Mouse (Mus musculus) A20 (cell line): Measurements from ENCODE around the gene Olfr1178.
A peak's percentile ranks its signal among the peaks of the same experiment; 100 is the strongest.

Experiments
- DNase-seq: peaks from one replicate; pipeline ENCODE4 v3.0.0-alpha.2; 2011; ENCODE audit warnings: low read depth, low spot score

Gene Olfr1178

DNA sequence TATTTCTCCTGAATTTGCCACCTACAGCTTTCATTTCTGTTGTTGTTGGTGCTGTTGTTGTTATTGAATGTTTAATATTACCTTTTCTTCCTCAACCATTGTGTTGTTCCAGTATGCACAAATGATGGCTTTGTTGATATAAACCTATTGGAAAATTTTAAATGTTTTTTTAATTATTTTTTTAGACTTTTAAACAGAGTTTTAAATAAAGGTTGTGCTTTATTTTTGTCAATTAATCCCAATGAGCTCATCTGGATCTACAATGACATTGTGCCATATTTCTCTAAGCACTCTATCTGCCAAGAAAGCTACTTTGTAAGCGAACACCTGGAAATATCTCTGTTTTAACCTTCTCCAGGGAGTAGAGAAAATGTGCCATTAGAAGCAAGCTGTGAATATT is at the start of gene Olfr1178:
Olfr1178 (plus strand) TSS at position 301 of the 400 bp plus-strand sequence.
- DNase-seq, result no peak

DNA sequence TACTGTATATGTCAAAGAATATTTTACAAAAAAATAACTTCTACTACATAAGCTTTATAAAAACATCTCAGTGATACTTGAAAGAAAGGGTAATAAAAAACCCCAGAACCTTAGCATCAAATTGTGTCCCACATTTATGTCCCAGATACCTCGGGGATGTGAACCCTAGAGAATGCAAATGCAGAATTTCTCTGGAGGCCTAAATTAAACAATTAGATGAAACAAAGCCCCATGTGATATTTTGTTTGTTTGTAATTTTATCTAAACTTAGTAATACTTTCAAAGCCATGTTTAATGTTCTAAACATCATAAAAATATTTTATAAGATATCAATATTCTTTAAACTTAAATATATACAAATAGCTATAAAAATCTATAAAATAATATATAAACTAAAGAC is 40.5 kb upstream of the Olfr1178 start, which contains the start of gene Olfr1177-ps:
Olfr1177-ps (minus strand) TSS at position 101 of the 400 bp plus-strand sequence.
- no peak for DNase-seq

DNA sequence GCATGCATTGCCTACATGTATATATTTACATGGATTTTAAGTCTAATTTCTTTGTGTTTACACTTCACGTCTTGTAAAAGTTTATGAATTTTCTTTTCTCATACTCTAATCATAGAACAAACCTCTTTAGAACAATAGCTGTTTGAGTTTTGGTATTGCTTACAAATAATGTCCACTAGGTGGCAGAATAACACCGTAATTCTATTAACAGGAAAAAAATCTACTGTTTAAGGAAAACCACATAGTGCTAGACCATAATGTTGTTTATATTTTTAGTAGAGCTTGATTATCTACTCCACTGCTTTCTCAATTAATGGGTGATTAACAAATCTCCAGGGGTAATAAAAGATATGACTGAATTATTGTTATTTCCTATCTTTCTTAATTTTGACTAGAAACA is 30.6 kb upstream of the Olfr1178 start:
- DNase-seq, result peak; percentile 10

DNA sequence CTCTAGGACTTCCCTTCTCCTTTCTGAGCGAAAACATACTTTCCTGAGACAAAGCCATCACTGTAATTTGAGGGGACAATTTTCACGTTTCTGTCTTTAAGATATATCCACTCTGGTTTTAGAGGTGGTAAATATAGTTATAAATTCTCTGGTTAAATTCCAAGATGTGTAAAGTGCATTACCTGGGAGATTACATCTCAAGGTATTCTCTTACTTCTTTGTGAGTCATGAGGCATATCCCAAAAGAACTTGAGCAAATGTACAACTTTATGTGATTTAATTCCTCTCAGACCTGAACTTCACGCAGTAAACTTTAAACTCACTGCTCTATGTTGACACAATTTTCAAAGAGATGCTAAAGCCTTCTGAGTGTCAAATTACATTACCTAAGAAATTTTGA is 19.5 kb downstream of the Olfr1178 start, which contains the start of gene Olfr1179:
Olfr1179 (minus strand) TSS at position 101 of the 400 bp plus-strand sequence.
- DNase-seq, result no peak

DNA sequence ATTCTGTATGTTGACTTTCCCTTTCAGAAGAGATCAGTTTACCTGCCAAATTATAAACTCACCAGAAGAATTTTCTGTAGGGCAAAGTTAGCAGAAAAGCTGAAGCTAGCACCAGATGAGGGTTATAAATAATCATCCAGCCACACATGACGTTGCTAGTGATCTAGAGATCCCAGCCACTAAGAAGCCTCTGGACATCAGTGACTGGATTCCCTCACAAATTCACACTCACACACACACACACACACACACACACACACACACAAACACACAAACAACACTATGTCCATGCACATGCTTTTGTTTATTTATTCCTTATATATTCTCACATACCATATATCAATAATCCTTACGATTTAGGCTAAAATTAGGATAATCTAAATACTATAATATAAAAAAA is 32.2 kb downstream of the Olfr1178 start, which contains the start of gene Olfr1180:
Olfr1180 (minus strand) TSS at position 101 of the 400 bp plus-strand sequence.
- no peak for DNase-seq

DNA sequence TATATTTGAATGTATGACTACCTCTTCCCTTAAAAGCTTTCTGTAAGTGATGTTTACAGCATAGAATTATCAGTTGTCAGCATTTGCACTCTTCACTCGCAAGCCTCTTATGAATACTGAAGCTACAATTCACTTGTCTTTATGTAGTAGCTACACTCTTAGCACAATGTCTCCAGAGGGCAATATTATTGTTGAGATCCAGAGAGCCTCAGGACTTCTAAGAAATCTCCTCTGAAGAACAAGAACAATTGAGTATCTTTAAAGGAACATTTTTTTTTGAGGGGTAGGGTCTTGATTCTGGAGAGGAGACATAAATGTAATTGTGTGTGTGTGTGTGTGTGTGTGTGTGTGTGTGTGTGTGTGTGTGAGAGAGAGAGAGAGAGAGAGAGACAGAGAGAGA is 39.2 kb downstream of the Olfr1178 start, which contains the start of gene Olfr1181:
Olfr1181 (minus strand) TSS at position 101 of the 400 bp plus-strand sequence.
- DNase-seq, result no peak

DNA sequence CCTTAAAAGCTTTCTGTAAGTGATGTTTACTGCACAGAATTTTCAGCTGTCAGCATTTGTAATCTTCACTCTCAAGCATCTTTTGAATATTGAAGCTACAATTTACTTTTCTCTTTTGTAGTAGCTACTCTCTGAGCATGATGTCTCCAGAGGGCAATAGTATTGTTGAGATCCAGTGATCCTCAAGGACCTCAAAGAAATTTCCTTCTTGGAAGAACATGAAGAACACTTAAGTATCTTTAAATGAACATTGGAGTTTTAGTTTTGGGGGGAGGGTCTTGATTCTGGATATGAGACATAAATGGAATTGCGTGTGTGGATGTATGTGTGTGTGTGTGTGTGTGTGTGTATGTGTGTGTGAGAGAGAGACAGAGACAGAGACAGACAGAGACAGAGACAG is 62.2 kb downstream of the Olfr1178 start, which contains the start of gene Gm13757:
Gm13757 (minus strand) TSS at position 101 of the 400 bp plus-strand sequence.
- DNase-seq, result no peak
